Mouse (Mus musculus): ENCODE data around the gene Plppr1.
"Not testable (repeated sequence)": the region's sequence is repeated elsewhere in the genome, so short reads cannot be mapped to it uniquely, and the experiment has no call there.

The Plppr1 gene

DNA sequence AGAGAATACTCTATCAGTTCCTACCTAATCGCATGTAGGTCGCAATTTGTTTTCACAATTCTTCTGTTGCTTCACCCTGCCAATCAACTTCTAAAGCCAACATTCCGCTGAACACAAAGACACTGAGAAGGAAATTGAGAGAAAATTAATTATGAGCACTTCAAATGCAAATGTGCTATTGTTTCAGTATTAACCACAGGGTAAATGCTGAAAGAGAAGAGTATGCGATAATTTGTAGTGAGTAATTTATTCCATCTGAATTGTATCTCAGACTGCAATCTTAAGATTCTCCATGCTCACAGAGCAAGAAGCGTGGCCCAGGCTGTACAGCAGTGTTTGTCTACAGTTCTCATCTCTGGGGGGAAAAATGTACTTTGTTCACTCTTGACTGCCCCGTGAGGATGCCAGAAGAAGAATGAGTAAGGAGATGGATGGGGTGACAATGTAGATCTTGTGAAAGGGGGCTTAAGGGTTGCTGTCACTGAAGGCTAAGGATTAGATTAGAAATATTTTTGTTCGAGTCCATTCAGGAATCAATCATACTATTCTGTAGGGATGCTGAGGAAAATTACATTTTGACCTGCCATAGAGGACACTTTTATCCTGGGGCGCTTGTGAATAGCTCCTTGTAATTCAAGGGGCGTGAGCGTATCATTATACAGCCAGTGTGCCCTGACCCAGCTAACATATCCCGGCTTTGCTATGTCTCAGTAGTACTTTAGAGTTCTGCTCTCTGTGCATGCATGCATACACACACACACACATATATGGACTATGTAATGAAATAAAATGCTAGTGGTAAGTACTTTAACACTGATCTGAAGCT lies 173.3 kb downstream of the Plppr1 start:
- DNase-seq (ENCODE audit: low read depth, low spot score): no peak

- no peak for DNase-seq (ENCODE audit: low read depth, low spot score)
Observed at GRCm38 (mm10) chr4:49233032-49233406, 173.9 kb downstream of the Plppr1 start.

DNA sequence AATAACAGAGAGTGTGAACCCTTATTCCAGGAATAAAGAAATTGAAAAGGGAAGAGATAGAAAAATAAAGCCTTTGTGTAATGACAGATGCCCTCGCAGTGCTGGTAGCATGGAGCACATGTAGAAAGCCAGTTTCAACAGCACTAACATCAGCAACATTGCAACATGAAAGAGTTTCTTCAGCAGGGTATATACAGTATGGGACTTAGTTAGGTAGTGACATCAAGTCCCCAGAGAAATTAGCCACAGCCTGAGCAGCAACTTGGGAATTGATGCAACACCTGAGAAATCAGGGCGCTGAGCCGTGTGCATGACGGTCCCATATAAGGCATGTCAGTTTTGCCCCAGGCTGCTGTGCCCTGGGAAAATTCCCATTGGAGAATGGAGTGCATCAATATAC lies 179.0 kb downstream of the Plppr1 start:
- DNase-seq (ENCODE audit: low read depth, low spot score): no peak

DNA sequence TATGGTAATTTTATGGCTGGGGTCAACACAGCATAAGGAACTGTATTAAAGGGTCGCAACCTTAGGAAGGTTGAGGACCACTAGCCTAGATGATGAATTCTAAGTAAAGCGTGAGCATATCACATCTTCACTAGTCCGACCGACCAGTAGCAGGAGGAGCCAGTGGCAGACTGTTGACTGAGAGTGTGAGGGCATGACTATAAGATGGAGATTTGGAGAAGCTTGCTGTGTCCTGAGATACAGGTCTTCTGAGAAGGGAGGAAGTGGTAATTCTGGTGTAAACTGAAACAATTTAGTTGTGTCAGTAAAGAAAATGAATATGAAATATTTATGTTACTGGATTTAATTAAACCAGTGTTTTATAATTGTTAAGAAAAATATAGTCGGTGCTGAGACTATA lies 180.4 kb downstream of the Plppr1 start:
- DNase-seq (ENCODE audit: low read depth, low spot score): no peak

- no peak for DNase-seq (ENCODE audit: low read depth, low spot score)
Observed at GRCm38 (mm10) chr4:49244791-49245190, 185.7 kb downstream of the Plppr1 start.

GRCm38 (mm10) chr4:49245274-49245673 lies 186.2 kb downstream of the Plppr1 start:
- no peak for DNase-seq (ENCODE audit: low read depth, low spot score)

DNA sequence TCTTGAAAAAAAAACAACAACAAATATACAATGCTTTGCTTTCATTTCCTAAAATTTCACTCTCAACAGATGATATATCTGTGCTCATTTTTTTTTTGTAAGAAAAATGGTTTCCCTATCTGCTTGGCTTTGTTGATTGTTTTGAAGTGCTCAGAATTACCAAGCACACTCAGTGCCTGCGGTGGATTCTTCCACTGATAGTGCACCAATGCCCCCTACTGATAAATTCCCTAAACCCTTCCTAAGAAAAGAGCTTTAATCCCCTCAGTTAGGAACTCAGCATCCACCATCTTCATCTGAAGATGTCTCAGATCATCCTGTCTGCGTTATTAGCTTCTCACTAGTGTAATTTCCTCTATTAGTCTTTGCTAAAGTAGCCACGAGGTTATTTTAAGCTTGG lies 192.2 kb downstream of the Plppr1 start:
- DNase-seq (ENCODE audit: low read depth, low spot score): peak; percentile 2

- no peak for DNase-seq (ENCODE audit: low read depth, low spot score)
Observed at GRCm38 (mm10) chr4:49252169-49252568, 193.1 kb downstream of the Plppr1 start.

DNA sequence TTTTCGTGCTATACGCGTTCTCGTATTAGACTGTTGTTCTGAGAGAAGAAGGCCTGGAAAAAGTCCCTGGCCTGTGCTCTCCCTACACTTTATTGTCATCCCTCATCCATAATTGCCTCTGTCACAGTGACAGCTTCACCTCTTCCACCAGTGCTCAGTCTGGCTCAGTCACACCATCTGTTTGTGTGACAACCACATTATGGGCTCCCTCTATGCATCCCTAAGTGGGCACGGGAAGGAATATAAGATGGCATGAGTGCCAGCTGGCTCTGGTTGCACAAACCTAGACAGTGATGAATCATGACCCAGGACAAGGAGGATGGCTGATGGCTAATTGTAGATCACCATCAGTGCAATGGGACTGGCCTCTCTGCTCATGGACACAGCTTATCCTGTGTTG lies 219.4 kb downstream of the Plppr1 start:
- DNase-seq (ENCODE audit: low read depth, low spot score): no peak

DNA sequence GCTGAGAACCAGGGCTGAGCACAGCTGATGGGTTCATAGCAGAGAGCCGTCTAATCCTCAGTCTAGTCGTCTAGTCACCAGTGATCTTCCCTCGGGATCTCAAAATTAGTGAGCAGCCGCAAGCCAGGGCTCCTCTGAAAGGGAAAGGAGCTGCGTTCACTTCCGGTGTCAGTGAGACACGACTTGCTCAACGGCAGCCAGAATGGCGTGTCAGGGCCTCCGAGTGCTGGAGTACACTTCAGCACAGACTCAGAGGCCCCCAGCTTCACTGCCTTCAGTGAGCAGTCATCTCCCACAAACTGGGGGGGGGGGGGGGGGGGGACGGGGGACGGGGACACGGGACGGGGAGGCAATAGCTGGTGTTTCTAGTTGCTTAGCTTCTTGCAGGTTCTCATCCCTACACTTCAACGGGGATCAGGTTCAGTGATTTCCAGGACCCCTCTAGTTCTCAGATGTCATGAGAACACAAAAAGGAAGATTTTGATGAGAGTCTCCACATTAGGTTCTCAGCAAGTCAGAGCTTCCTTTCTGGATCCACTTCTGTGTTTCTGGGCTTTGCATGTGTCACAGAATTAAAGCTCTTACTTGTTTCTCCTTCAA lies 225.7 kb downstream of the Plppr1 start:
- DNase-seq (ENCODE audit: low read depth, low spot score): no peak

DNA sequence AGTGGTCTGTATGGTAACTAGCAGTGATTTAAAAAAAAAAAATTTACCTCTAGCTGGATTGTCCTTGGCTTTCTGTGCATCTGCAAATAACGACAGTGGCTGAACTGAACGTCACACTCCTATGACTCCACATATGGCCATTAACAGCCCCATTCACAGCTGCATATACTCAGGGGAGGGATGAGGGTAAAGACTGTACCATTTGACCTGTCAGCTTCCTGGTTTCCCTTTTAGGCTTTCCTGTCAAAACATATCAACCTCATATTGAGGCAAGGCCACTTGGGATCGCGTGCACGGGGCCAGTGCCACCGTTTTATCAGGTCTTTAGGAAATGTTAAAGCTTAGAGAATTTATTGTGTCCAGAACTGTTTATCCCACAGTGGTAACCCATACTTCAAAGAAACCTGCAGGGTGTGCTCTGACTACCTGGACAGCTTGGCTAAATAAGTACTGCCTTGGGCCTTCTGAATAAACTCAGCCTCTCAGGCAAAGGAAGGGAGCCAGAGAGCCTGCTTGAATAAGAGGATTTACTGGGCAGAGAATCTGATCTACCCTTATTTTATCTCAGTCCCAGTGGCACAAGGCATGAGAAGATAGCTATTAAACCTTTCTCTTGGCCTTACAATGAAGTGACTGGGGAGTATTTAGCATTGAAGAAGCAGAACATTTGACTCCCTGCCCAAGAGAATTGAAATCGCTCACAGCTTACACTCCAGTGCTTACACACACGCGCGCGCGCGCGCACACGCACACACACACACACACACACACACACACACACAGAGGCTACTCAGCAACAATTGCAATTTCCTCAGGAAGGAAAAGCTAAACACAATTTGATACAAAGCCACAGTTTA lies 226.5 kb downstream of the Plppr1 start:
- no peak for DNase-seq (ENCODE audit: low read depth, low spot score)

GRCm38 (mm10) chr4:49286197-49286492 lies 227.1 kb downstream of the Plppr1 start:
- DNase-seq (ENCODE audit: low read depth, low spot score): no peak

DNA sequence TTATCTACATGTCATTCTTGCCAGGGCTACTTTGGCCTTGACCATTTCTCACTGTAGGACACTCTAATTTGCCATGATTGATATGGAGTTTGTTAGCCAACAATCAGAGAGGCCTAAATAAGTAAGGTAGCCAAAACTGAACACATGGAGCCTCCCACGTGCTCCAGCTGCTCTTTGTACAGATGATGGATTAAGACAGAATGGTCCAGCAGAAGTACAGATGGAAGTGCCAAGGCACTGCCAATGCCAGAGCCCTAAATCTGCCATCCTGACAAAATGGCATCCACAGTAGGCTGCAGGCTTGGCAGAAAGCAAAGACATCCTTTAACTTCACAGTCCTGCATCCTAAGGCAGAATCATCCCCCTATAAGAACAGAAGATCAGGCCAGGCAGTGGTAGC lies 237.4 kb downstream of the Plppr1 start:
- DNase-seq (ENCODE audit: low read depth, low spot score): no peak

GRCm38 (mm10) chr4:49299576-49299975 lies 240.5 kb downstream of the Plppr1 start:
- DNase-seq (ENCODE audit: low read depth, low spot score): no peak

DNA sequence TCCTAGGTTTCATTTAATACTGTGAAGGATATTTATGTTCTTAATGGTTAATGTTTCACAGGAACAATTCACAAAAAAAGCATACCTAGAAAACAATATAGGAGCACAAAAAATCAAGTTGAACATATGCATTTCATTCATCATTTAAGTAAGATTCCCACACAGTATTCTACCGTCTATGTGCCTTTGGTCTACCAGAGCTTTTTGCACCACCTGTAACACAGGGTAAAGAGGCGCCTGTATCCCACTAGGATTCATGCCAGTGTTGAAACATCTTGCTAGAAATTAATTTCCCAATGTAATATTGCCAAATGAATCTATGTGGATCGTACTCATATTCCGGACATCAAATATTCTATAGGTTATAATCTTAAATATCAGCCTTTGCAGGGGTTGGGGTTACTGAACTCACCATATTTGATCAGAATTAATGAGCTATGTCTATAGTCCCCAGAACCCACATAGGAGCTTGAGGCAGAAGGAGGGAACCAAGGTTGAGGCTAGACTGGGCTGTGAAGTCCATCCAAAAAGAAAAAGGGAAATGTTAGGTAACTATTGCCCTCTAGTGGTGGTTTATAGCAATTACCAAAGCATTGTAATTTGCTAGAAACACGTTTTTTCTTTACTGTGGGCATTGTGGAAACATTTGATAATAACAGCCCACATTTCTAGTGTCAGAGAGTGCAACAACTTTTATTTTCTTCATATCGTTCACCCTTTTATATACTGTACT lies 263.0 kb downstream of the Plppr1 start:
- peak; percentile 27 for DNase-seq (ENCODE audit: low read depth, low spot score)

DNA sequence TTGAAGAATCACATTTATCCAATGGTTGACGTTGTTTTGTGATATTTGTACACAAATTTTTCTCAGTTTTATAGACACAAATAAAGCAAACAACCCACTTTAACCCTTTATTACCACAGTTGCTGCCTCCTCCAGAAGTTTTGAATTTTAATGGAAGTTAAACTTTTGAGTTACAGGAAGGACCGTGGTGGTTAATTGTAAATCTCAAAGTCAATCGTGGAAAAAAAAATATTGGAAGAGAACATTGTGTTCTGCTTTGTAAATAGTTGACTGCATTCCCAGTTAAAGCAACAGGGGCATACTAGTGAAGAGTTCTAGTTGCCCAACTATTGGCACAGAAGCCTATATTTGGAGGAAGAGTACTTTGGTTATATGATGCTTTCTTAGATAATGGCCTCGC lies 278.9 kb downstream of the Plppr1 start:
- DNase-seq (ENCODE audit: low read depth, low spot score): not testable (repeated sequence)

DNA sequence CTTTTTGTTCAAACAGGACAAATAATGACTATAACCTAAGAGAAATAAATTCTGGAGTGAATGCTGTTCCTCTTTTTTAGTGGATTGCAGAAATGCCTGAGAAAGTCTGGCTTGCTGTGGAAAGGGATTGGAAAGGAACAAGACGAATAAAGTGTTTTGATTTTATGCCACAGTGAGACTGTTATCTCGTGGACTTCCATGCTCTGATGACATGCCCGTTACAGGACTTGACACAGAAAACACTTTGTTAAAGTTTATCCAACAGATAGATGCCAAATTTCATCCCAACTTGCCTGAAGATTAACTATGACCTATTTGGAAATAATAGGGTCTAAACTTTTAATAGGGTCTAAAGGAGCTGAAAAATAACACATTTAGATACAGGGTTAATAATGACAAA lies 281.0 kb downstream of the Plppr1 start:
- DNase-seq (ENCODE audit: low read depth, low spot score): not testable (repeated sequence)

DNA sequence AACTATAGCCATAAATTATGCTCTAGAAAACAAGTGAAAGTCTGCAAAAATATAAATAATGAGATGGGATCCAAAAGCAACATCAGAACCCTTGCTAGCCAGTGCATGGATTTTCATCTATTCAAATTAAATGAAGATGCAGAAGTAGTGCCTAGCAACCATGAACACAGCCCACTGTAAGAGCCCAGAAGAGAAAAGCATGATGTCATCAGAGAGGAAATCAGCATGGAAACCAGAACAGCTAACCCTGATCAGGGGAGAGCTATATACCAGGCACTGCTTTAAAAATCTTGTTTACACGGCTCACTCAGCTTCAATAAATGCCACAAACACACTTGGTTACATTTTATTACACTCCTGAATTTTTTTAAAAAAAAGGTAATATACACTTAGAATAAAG lies 288.9 kb downstream of the Plppr1 start:
- DNase-seq (ENCODE audit: low read depth, low spot score): not testable (repeated sequence)

GRCm38 (mm10) chr4:49348677-49349076 lies 289.6 kb downstream of the Plppr1 start:
- DNase-seq (ENCODE audit: low read depth, low spot score): no peak

- DNase-seq (ENCODE audit: low read depth, low spot score): no peak
Observed at GRCm38 (mm10) chr4:49350470-49350869, 291.4 kb downstream of the Plppr1 start.

DNA sequence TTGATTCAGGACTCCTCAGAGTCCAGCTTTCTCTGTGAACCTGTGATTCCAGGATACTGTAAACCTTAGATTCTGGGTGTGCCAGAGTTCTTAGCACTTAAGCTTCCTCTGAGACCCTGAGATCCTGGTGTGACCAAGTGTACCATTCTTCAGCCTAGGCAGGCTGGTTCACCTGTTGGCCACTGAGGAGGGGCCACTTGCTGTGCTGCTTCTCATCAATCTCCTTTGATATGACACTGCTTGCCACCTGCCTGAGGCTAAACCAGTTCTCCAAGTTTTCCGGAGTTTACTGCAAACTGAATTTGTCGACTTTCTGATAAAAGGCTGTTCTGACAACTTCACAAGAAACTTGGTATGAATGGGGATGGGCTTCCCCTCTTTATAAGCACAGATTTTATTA lies 298.0 kb downstream of the Plppr1 start:
- no peak for DNase-seq (ENCODE audit: low read depth, low spot score)

GRCm38 (mm10) chr4:49368046-49368445 lies 309.0 kb downstream of the Plppr1 start:
- DNase-seq (ENCODE audit: low read depth, low spot score): peak; percentile 40
